Mouse (Mus musculus) right cerebral cortex, postnatal 4 days (tissue): ENCODE results near the gene Cyp2f2.

Experiments used
- DNase-seq: peaks from one replicate; pipeline ENCODE4 v3.0.0-alpha.2; 2022

Cyp2f2 gene

DNA sequence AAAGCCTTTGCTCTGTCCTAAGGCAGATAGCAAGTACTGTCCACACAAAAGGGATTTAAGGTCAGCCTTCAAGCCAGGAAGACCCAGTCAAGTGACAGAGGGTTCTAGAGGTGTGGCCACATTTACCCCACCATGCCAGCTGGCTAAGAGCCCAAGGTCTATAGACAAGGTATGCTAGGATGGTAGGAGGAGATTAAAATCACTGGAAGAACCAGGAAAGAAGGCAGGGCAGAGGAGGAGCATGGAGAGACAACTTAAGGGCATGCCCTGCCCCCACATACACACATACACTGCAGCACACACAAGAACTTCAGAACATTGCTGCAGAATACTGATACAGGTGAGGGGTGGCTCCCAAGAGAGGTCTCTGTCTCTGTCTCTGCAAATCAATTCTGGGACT, at the start of gene Cyp2f2:
Cyp2f2 (plus strand) TSS at position 234 of the 400 bp plus-strand sequence.
- DNase-seq, result no peak

DNA sequence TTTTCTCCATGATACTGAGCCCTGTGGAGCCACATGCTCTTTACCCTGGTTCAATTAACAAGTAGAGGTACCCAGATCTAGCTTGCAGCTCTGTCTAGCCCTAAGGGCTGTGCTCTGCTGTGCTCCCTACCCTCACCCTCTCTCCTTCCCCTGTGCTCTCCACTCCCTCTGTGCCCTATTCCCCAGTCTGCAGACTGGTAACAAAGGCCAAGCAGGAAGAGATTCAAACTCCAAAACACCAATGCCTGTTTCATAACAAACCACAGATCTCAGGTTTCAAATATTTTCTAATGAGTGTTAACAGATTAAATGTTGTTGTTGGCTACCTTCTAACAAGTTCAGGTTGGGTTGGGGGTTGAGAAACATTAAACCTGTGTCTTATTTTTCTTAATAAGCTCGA, 41.1 kb upstream of the Cyp2f2 start:
- no peak for DNase-seq

- no peak for DNase-seq
Measured at GRCm38 (mm10) chr7:27081625-27082024, 38.1 kb upstream of the Cyp2f2 start.

DNA sequence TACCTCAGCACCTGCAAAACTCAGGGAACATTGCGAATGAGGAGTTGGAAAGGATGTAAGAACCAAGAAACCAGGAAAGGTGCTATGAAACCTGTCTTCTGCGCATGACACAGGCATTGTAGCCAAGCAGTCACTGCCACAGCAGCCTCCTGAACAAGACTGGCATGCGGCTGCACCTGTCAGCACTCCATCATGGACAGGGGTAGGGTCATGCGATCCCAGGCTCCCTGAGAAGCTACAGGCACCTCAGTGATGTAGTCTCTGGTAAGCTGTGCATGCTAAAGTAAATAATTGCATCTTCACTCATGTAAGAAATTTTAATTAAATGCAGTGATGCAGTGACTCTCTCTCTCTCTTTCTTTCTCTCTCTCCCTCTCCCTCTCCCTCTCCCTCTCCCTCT, 28.7 kb upstream of the Cyp2f2 start:
- no peak for DNase-seq

DNA sequence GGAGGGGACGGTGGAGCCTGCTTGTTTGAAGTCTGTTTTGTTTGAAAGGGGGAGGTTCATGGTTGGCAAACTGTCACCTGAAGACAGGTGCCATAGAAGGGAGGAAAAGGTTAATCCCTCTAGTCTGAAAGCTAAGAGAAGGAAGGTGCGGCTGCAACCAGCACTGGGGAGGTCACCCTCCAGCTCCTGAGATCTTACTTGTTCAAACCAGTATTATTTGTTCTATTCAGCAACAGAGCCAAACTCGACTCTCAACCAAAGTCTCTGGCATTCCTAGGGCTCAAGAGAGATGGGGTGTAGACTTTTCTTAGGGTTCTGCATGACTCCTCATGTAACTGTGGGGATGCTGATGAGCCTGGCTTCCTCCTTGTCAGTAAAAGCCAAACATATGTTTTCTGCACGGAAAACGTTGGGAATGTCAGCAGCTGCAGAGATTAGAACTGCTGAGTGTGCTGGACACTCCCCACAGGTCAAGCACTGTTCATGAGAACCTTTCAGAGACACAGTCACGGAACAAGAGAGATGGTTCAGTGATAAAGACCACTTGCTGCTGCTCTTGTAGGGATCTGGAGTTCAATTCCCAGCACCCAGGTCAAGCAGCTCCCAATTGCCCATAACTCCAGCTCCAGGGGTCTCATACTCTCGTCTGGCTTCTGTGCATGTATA, 27.5 kb upstream of the Cyp2f2 start:
- DNase-seq, result no peak

DNA sequence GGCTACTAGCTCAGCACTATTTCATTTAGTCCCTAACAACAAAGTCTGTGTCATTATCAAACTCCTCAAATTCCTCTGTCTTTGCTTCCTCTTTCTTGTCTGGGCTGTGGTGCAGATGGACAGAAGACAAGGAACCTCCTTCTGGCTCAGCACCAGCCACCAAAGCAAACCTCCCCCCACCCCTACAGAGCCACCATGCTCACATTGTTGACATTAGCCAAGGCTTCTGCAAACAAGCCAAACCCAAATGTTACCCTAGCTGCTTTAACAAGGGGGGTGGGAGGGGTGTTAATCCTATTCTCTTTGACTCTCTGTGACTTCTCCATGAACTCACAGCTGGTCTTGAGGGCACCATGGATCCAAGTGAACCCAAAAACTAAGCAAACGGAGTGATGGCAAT, 26.8 kb upstream of the Cyp2f2 start:
- no peak for DNase-seq

- DNase-seq, result no peak
Measured at GRCm38 (mm10) chr7:27104882-27105281, 14.8 kb upstream of the Cyp2f2 start.

GRCm38 (mm10) chr7:27110327-27110726, 9.4 kb upstream of the Cyp2f2 start:
- DNase-seq, result no peak

- no peak for DNase-seq
Measured at GRCm38 (mm10) chr7:27111038-27111437, 8.7 kb upstream of the Cyp2f2 start.

DNA sequence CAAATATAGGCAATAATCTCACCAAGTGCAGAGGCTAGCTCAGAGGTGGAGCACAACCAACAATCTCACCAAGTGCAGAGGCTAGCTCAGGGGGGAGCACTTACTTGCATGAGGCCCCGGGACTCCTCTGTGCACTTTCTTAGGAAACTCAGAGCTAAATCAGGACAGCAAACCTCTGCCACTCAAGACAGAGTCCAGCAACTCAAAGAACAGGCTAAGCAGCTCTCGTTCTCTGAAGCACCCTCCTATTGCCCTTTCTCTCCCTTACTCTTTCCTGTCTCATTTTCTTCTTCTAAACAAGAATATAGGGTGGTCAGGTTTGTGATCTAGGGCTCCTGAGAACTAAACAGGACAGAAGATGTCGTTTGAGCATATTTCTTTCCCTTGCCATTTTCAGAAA, 7.7 kb upstream of the Cyp2f2 start:
- no peak for DNase-seq

- DNase-seq, result no peak
Measured at GRCm38 (mm10) chr7:27118033-27118511, 1.6 kb upstream of the Cyp2f2 start.

- DNase-seq, result no peak
Measured at GRCm38 (mm10) chr7:27124305-27124832, 4.7 kb downstream of the Cyp2f2 start.

GRCm38 (mm10) chr7:27124969-27125368, 5.3 kb downstream of the Cyp2f2 start:
- DNase-seq, result no peak

GRCm38 (mm10) chr7:27128162-27128561, 8.5 kb downstream of the Cyp2f2 start:
- peak; percentile 28 for DNase-seq

DNA sequence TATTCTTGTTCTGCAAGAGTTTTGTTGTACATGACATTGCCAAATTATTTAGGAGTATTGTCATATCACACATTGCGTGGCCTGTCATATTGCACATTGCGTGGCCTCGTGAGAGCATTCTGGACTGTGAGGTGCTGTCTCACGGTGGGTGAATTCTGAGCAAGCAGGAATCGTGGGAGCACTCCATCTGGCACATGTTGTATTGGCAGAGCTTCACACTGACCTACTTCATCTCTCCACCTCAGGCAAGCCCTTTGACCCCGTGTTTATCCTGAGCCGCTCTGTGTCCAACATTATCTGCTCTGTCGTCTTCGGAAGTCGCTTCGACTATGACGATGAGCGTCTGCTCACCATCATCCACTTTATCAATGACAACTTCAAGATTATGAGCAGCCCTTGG, 9.2 kb downstream of the Cyp2f2 start:
- DNase-seq, result no peak

- DNase-seq, result no peak
Measured at GRCm38 (mm10) chr7:27129811-27130210, 10.1 kb downstream of the Cyp2f2 start.

DNA sequence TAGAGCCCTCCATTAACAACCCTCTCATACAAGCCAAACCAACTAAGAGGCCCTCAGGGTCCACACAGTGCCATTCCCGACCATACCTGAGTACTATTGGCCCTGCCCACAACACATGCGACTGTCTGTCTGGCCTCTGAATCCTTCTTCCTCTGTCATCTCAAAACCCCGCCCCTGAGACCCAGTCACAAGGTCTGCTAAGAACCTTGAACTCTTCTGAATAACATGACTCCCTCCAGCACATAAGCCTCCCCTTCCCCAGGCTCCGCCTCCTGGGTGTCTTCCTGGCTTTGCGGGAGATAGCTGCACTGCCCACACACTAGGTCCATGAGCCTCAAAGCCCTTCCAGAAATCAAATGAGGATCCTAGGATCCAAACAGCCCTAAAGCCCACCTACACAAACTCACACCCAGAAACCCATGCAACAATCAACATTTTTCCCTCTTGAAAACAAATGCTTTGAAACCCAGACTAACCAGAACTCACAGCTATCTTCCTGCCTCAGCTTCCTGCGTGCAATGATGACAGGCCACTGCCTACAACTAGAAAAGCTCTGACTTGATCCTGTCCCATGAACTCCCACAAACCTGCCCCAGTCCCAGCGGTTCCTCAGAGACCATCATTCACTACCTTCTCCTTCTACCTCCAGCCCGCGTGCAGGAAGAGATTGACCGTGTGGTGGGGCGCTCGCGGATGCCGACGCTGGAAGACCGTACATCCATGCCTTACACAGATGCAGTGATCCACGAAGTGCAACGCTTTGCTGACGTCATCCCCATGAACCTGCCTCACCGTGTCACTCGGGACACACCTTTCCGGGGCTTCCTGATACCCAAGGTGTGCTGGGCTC, 11.0 kb downstream of the Cyp2f2 start:
- no peak for DNase-seq

DNA sequence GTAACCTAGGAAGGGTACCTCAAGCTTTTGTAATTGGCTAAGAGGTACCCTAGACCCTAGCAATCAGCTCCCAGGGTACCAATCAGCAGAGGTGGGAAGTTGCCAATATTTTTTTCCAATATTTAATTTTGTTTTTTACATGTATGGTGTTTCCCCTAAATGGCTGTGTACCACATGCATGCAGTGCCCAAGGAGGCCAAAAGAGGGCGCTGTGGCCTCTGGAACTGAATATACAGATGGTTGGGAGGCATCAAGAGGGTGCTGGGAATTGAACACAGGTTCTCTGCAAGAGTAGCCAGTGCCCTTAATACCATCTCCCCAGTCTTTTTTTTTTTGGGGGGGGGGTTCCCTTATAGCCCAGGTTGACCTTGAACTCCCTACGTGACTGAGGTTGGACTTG, 11.7 kb downstream of the Cyp2f2 start:
- DNase-seq, result no peak

DNA sequence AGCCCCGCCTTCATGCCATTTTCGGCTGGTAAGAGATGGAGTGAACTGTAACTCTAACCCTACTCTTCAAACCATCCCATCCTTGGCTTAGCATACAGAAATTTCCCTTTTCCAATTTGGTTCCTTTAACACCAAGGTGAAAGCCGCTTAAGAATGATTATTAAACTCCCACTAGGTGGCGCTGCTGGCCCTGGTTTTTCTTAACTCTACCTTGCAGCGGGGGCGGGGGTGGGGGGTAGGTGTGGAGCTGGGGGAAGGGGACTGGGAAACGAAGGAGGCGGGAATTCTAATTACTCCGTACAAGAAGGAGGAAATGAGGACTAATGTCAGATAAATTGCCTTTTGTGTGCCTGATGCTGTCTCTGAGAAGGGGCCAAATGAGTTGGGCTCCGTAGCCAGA, 12.9 kb downstream of the Cyp2f2 start:
- peak; percentile 76 for DNase-seq

- no peak for DNase-seq
Measured at GRCm38 (mm10) chr7:27133156-27133555, 13.4 kb downstream of the Cyp2f2 start.

DNA sequence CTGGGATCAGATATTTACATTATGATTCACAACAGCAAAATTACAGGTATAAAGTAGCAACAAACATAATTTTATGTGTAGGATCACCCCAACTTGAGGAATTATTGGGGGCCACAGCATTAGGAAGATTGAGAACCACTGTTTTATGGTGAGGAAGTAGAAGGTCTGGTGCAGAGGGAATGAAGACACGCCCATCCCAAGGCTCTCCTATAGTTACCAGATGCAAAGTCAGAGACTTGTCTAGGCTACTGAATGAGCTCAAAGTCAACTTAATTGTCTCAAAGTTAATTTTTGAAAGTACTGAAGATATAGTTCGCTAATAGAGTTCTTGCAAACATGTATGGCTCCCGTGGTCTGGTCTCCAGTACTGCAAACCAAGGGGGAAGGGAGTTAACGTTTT, 14.0 kb downstream of the Cyp2f2 start:
- no peak for DNase-seq

DNA sequence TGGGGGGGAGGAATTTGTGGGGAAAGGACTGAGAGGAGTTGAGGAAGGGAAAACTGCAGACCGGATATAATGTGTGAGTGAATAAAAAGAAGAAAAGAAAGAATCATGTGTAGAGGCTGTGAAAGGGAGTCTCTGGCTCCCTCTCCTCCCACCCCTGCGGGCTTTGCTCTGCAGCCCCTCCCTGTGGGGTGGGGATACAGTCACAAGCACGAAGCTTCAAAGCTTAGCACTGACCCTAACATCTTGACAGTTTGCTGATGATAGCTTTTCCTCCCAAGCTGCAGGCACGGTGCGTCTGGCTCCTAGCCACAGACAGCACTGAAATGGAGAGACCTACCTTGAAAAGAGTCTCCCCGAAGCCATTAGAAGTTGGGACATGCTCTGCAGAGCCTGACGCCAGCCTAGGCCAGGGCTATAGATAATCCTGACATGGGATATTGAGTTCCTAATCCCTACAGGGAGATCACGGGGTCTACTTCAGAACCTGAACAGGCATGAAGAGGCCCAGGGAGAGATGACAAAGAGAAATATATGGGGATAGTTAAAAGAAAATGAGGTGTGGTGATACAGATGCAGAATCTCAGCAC, 16.8 kb downstream of the Cyp2f2 start:
- no peak for DNase-seq

DNA sequence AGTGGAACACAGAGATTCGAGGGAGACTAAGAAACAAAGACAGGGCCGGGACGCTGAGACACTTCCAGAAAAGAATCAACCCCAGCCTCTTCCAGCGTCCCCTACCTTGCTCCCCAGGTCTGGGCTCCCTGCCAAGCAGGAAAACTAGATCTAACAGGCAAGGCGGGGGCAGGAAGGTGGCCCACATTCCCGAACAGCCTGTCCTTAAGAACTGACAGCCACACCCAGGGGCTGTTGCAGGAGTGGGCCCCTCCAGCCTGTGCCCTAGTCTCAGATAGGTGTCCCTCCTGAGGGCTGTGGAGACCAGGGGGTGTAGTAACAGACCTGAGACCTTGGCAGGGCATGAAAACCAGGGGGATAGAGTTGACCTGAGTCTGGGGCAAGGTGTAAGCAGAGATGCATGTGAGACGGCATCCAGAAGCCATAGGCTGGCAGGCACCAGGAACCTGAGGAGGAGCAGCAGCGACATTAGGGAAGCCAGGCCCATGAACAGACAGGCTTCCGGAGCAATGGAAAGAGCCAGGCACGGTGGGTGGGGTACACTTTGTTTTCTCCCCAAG, 33.6 kb downstream of the Cyp2f2 start, which contains the start of gene Cyp2t4:
Cyp2t4 (plus strand) TSS at position 510 of the 560 bp plus-strand sequence.
- DNase-seq, result no peak
